Mouse (Mus musculus): Measurements from ENCODE around the gene Camk1d.
A peak's percentile ranks its signal among the peaks of the same experiment; 100 is the strongest.

The Camk1d gene

GRCm38 (mm10) chr2:5458671-5459235 is 255.6 kb downstream of the Camk1d start:
- DNase-seq, result no peak

- no peak for DNase-seq
These were observed 256.2 kb downstream of the Camk1d start for GRCm38 (mm10) chr2:5458075-5458494.

GRCm38 (mm10) chr2:5456108-5456507 is 258.2 kb downstream of the Camk1d start:
- no peak for DNase-seq

GRCm38 (mm10) chr2:5454830-5455229 is 259.5 kb downstream of the Camk1d start:
- DNase-seq, result no peak

GRCm38 (mm10) chr2:5451654-5452053 is 262.7 kb downstream of the Camk1d start:
- no peak for DNase-seq

- DNase-seq, result no peak
These were observed 269.0 kb downstream of the Camk1d start for GRCm38 (mm10) chr2:5445357-5445756.

- DNase-seq, result no peak
These were observed 276.6 kb downstream of the Camk1d start for GRCm38 (mm10) chr2:5437690-5438089.

GRCm38 (mm10) chr2:5435587-5436253 is 278.6 kb downstream of the Camk1d start:
- peak in 1 of 2 experiments; percentile 26 for DNase-seq

- peak in 1 of 2 experiments; percentile 27 for DNase-seq
These were observed 283.0 kb downstream of the Camk1d start for GRCm38 (mm10) chr2:5431309-5431708.

GRCm38 (mm10) chr2:5429921-5430320 is 284.4 kb downstream of the Camk1d start:
- DNase-seq, result no peak

- DNase-seq, result no peak
These were observed 288.2 kb downstream of the Camk1d start for GRCm38 (mm10) chr2:5426110-5426509.

- no peak for DNase-seq
These were observed 288.7 kb downstream of the Camk1d start for GRCm38 (mm10) chr2:5425612-5426011.

GRCm38 (mm10) chr2:5420621-5421196 is 293.6 kb downstream of the Camk1d start:
- no peak for DNase-seq

- peak; percentile 50 to 68 for DNase-seq
These were observed 295.5 kb downstream of the Camk1d start for GRCm38 (mm10) chr2:5418802-5419201.

GRCm38 (mm10) chr2:5417158-5418032 is 296.9 kb downstream of the Camk1d start:
- peak; percentile 70 to 85 for DNase-seq

GRCm38 (mm10) chr2:5411774-5412173 is 302.5 kb downstream of the Camk1d start:
- DNase-seq, result no peak

GRCm38 (mm10) chr2:5403850-5404249 is 310.5 kb downstream of the Camk1d start:
- DNase-seq, result peak in 1 of 2 experiments; percentile 40

- no peak for DNase-seq
These were observed 312.3 kb downstream of the Camk1d start for GRCm38 (mm10) chr2:5402036-5402435.

- DNase-seq, result no peak
These were observed 315.8 kb downstream of the Camk1d start for GRCm38 (mm10) chr2:5398505-5398904.

- DNase-seq, result no peak
These were observed 316.3 kb downstream of the Camk1d start for GRCm38 (mm10) chr2:5398043-5398442.

GRCm38 (mm10) chr2:5397468-5397867 is 316.8 kb downstream of the Camk1d start:
- no peak for DNase-seq

- DNase-seq, result no peak
These were observed 317.9 kb downstream of the Camk1d start for GRCm38 (mm10) chr2:5396415-5396814.

GRCm38 (mm10) chr2:5395873-5396272 is 318.4 kb downstream of the Camk1d start:
- no peak for DNase-seq

Measured in cerebellum, postnatal 25 days (tissue).